Mouse (Mus musculus): ENCODE results near the gene Dvl1. TPM values are rescaled to one million over a fixed set of nuclear protein-coding genes. Genes with fewer than 3 reads are reported as not detected.
A peak's percentile ranks its signal among the peaks of the same experiment; 100 is the strongest.

Gene Dvl1
- total RNA-seq, 2 experiments from 2014 or later: 75.6 to 77.2 TPM

- no peak for DNase-seq (ENCODE audit: extremely low spot score in 1 of 2, low spot score in 1 of 2)
Measured at GRCm38 (mm10) chr4:155863001-155863400, 15.8 kb downstream of the Dvl1 start, which contains the start of gene Tas1r3. TSS of gene Tas1r3 (minus strand) at chr4:155863362.

DNA sequence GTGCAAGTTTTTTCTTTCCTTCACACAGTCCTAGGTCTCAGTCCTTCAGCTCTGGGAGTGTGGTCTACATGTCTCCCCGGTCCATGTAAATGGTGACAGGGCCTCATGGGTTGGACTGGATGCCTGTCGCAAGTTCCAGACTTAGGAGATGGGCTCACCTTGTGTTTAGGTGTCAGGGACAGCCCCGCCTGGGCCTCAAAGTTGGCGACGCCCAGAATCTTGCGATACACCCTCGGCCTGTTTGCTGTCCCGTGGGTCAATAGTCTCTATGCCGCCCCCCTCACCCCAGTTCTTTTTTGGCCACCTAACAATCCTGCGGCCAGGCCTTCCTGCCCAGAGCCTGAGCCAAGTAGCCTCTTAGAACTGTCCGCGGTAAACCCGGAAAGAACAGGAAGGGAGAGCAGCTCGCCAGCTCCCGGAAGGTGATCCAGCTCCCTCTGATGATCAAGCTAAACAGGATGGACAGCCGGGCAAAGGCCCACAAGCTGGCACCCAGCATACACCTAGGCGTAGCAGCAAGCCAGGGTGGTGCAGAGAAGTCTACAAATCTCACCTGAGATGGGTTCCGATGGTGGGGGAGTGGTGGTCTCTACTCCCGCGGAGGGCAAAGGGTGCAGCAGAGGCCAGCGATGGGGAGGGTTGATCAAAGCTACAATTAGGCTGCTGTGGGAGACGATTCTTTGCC is 21.6 kb downstream of the Dvl1 start:
- DNase-seq (ENCODE audit: extremely low spot score in 1 of 2, low spot score in 1 of 2): no peak

DNA sequence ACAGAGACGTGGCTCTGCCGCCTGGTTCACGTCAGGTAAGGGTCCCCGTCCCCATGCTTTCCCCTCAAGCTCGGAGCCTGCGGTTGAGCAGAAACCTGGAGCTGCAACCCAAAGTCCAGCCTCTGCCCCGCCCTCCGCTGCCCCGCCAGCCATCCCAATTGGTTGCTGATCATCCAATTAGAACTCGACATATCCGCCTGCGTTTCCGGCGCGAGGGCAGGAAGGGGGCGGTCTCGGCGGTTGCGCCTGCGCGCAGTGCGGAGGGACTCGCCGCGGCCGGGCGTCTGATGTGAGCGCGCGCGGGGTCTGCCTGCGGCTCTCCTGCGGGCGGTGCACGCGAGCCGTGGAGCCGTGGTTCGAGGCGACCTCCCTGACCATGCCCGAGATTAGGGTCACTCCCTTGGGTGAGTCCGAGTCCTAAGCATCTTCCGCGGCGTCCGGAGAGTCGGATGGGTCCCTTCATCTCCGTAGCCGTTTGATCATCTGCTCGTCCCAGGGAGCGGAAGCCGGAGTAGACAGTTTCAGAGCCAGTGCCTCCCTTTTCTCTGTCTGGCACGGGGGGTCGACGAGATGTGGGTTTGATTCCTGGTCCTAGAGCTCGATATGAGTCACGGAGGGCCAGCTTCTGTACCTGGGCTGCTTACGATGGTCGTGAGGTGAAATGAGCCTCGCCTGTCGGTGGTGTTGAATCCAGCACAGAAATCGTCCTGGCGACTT is 22.3 kb downstream of the Dvl1 start, which contains the start of the genes Cptp and Ints11:
TSS of gene Cptp (minus strand) at position 124 of the 717 bp plus-strand sequence.
TSS of gene Ints11 (plus strand) at position 230 of the 717 bp plus-strand sequence.
- DNase-seq (ENCODE audit: extremely low spot score in 1 of 2, low spot score in 1 of 2): peak; percentile 89 to 90

- DNase-seq (ENCODE audit: extremely low spot score in 1 of 2, low spot score in 1 of 2): no peak
Measured at GRCm38 (mm10) chr4:155871404-155871803, 24.2 kb downstream of the Dvl1 start.

GRCm38 (mm10) chr4:155883587-155883986 is 36.4 kb downstream of the Dvl1 start:
- DNase-seq (ENCODE audit: extremely low spot score in 1 of 2, low spot score in 1 of 2): no peak

DNA sequence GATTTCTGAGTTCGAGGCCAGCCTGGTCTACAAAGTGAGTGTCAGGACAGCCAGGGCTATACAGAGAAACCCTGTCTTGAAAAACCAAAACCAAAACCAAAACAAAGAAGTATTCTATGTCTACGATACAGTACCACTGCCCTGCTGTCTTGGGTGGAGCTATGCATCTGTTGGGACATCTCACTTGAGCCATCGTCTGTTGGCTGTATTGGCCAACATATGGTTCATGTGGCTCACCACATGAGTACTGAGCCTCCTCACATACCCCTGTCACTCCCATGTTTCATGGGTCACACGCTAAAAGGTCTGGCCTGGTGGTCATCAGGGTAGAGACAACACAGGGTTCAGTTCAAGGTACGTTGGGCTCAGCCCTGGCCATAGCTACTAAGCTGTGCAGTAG is 39.1 kb downstream of the Dvl1 start:
- DNase-seq (ENCODE audit: extremely low spot score in 1 of 2, low spot score in 1 of 2): no peak

- DNase-seq (ENCODE audit: extremely low spot score in 1 of 2, low spot score in 1 of 2): no peak
Measured at GRCm38 (mm10) chr4:155887674-155888073, 40.5 kb downstream of the Dvl1 start.

DNA sequence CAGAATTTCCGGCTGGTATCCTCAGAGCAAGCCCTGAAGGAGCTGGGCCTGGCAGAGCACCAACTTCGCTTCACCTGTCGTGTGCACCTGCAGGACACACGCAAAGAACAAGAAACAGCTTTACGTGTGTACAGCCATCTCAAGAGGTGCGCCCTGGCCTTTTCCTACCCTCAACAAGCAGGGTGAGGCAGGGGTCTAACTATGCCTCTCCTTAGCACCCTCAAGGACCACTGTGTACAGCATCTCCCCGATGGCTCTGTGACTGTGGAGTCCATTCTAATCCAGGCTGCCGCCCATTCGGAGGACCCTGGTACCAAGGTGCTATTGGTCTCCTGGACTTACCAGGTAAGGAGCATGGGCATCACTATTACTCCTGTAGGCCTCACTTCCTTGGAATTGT is 41.0 kb downstream of the Dvl1 start:
- DNase-seq (ENCODE audit: extremely low spot score in 1 of 2, low spot score in 1 of 2): peak in 1 of 2 experiments; percentile 5

DNA sequence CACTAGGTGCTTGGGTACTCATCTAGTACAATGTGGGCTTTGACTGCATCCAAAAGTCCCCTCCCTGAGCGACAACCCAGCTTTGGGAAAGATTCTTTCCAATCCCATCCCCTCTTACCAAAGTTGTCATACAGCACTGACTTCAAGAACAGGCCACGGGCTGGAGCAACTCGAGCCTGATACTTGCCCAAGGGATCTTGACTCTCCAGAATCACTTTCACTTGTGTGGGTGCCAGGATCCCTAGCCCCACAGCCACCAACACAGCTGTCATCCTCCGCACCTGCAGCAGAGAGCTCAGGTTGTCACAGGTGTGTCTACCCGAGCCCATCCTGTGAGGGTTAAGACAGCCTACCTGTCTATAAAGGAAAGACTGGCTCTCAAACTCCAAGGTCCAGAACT is 42.1 kb downstream of the Dvl1 start:
- DNase-seq (ENCODE audit: extremely low spot score in 1 of 2, low spot score in 1 of 2): peak in 1 of 2 experiments; percentile 3

- DNase-seq (ENCODE audit: extremely low spot score in 1 of 2, low spot score in 1 of 2): no peak
Measured at GRCm38 (mm10) chr4:155891011-155891471, 43.8 kb downstream of the Dvl1 start.

- DNase-seq (ENCODE audit: extremely low spot score in 1 of 2, low spot score in 1 of 2): peak; percentile 93 to 95
Measured at GRCm38 (mm10) chr4:155891551-155892001, 44.4 kb downstream of the Dvl1 start, which contains the start of the genes Pusl1 and Acap3. TSS of gene Pusl1 (minus strand) at chr4:155891781. TSS of gene Acap3 (plus strand) at chr4:155891822.

DNA sequence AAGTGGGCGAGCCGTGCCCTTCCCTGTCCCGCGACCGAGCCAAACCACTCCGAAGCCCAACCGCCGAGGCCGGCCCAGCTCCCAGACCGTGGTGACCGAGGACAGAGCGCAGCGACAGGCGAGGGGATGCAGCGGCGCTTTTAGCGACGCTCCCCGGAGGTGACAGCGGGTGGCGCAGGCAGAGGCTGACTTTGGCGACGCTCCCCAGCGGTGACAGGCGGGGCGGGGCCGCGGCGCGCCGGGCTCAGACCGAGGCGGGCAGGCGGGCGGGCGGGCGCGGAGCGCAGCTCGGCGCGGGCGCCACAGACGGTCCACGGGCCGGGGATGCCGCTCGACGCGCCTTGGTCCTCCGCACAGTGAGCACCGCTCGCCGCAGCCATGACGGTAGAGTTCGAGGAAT is 44.8 kb downstream of the Dvl1 start:
- peak in 1 of 2 experiments; percentile 75 for DNase-seq (ENCODE audit: extremely low spot score in 1 of 2, low spot score in 1 of 2)

- DNase-seq (ENCODE audit: extremely low spot score in 1 of 2, low spot score in 1 of 2): peak in 1 of 2 experiments; percentile 19
Measured at GRCm38 (mm10) chr4:155892438-155893211, 45.4 kb downstream of the Dvl1 start.

GRCm38 (mm10) chr4:155893212-155893690 is 46.0 kb downstream of the Dvl1 start:
- no peak for DNase-seq (ENCODE audit: extremely low spot score in 1 of 2, low spot score in 1 of 2)

GRCm38 (mm10) chr4:155894311-155894881 is 47.2 kb downstream of the Dvl1 start:
- peak; percentile 40 to 54 for DNase-seq (ENCODE audit: extremely low spot score in 1 of 2, low spot score in 1 of 2)

DNA sequence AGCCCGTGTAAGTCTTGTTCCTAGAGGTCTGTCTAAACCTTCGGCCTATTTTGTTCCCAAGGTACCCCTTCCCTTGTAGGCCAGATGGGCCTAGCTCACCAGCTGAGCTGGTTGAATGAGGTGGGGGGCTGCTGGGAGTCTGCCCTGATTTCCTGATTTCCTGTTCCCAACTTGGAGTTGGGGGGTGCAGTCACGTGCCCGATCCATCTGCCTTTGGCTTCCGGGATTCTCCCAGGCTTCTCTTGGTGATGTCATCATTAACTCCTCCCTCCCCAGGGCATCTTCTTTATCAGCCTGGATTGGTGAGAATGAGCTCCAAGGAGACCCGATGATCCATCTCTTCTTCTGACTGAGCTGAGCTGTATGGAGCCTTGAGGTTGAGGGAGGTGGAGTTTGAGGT is 48.0 kb downstream of the Dvl1 start:
- peak; percentile 66 to 72 for DNase-seq (ENCODE audit: extremely low spot score in 1 of 2, low spot score in 1 of 2)

- peak in 1 of 2 experiments; percentile 2 for DNase-seq (ENCODE audit: extremely low spot score in 1 of 2, low spot score in 1 of 2)
Measured at GRCm38 (mm10) chr4:155895826-155896225, 48.6 kb downstream of the Dvl1 start.

GRCm38 (mm10) chr4:155896461-155896860 is 49.3 kb downstream of the Dvl1 start:
- DNase-seq (ENCODE audit: extremely low spot score in 1 of 2, low spot score in 1 of 2): no peak

DNA sequence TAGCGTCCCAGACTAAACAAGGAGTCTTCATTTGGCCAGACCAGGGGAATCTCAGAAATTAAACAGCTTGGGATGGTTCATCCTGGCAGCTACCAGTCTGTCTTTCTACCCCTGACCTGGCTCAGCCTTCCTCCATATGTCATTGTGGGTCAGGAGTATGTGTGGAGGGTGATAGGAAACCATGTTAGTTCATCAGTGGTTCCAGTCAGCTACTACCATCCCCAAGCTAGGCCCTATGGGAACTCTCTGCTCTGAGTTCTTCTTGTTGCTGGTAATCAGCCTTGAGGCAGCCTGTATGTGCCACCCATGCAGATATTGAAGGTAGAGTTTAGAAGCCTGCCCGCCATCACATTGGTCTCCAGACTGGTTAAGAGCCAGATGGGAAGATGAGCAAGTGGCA is 51.1 kb downstream of the Dvl1 start:
- peak in 1 of 2 experiments; percentile 1 for DNase-seq (ENCODE audit: extremely low spot score in 1 of 2, low spot score in 1 of 2)

GRCm38 (mm10) chr4:155899355-155899754 is 52.2 kb downstream of the Dvl1 start:
- peak in 1 of 2 experiments; percentile 1 for DNase-seq (ENCODE audit: extremely low spot score in 1 of 2, low spot score in 1 of 2)

All from layer of hippocampus, postnatal 25 days (tissue).